25 mouse cellular contexts compared by ENCODE assay signal in genomic region chr16:95766181-95766580, GRCm38 (mm10).
DNase-seq lines count a peak whose midpoint lies in the region; TF ChIP-seq lines count a peak whose summit lies in the region.
"Had no signal": no experiment of that assay in that cellular context is flagged by ENCODE, and none has a peak within 500 bp of the region (broad histone marks: within the 10 kb centered on the region; RNA-seq: fewer than 3 reads in every experiment).

No protein-coding gene starts in this region.

- no peaks in the 10 kb centered on the region for H3K27me3 ChIP-seq in E14TG2a.4 (ENCODE audit: insufficient read depth, low read length)
- H3K27me3 ChIP-seq: embryonic facial prominence, embryonic 13.5 days; forebrain, embryonic 12.5 days; forebrain, embryonic 15.5 days; hindbrain, embryonic 13.5 days had no signal

- no peak for TF ChIP-seq CTCF in E14TG2a.4 (conservative IDR thresholded peaks at IDR 0.05; ENCODE audit: low read length)

- no peaks in the 10 kb centered on the region for H3K9me3 ChIP-seq in E14TG2a.4 (ENCODE audit: low read length)
- H3K9me3 ChIP-seq: embryonic facial prominence, embryonic 10.5 days; embryonic facial prominence, embryonic 13.5 days; forebrain, embryonic 12.5 days; forebrain, embryonic 15.5 days; heart, embryonic 13.5 days; hindbrain, embryonic 13.5 days had no signal

- peak overlapping the region; percentile 74; the same call in 1 of the 2 replicates for H3K4me3 ChIP-seq in E14TG2a.4 (replicated peaks; ENCODE audit: low read length)
- H3K4me3 ChIP-seq: embryonic facial prominence, embryonic 10.5 days; embryonic facial prominence, embryonic 13.5 days; erythroblast, embryonic 14.5 days; forebrain, embryonic 12.5 days; forebrain, embryonic 15.5 days; heart, embryonic 13.5 days; hindbrain, embryonic 13.5 days had no signal

- peak; percentile 33 to 35 for DNase-seq in cerebellum, postnatal 14 days
- no peak for DNase-seq in cerebellum, postnatal 25 days
- peak; percentile 29 for DNase-seq in left cerebral cortex, postnatal 4 days
- no peak for DNase-seq in left cerebral cortex, postnatal 25 days (ENCODE audit: low spot score in 2 of 2)
- peak; percentile 60 for DNase-seq in NIH3T3 (ENCODE audit: low read depth)
- DNase-seq in layer of hippocampus, adult 11-12 months (ENCODE audit: low spot score): no peak
- DNase-seq in yolk sac, embryonic 10.5 days (ENCODE audit: low spot score): no peak
- DNase-seq: adrenal gland, postnatal 10 days; cerebellum, adult 11 months; cerebellum, adult 2 months; cerebellum, postnatal 36 days; embryo, embryonic 11 days; gastrocnemius, postnatal 25 days; heart, adult 18-20 months; heart, postnatal 14 days; heart, postnatal 4 days; kidney, adult 2 months had no signal

- peaks cover 89% of the 10 kb centered on the region for H3K4me1 ChIP-seq in E14TG2a.4 (replicated peaks; ENCODE audit: low read depth, low read length)
- H3K4me1 ChIP-seq: hindbrain, embryonic 13.5 days had no signal

- intact Hi-C loops in left cerebral cortex, postnatal 4 days (cut with DNase I): no loop called here
- intact Hi-C loops in left cerebral cortex, postnatal 25 days (cut with DNase I): no loop called here

- H3K36me3 ChIP-seq in E14TG2a.4 (ENCODE audit: insufficient read depth, low read length): no peaks in the 10 kb centered on the region
- H3K36me3 ChIP-seq: embryonic facial prominence, embryonic 10.5 days; embryonic facial prominence, embryonic 13.5 days; forebrain, embryonic 12.5 days; forebrain, embryonic 15.5 days; heart, embryonic 13.5 days; hindbrain, embryonic 13.5 days had no signal

Comparison
In these comparisons a context has a peak if more than half of its experiments do, and no peak if none do; other contexts are left out.
1. DNase-seq: peak in cerebellum, postnatal 14 days (2 of 2), left cerebral cortex, postnatal 4 days (single experiment) and NIH3T3 (single experiment); none in cerebellum, postnatal 25 days (0 of 2), left cerebral cortex, postnatal 25 days (0 of 2), layer of hippocampus, adult 11-12 months (single experiment) and yolk sac, embryonic 10.5 days (single experiment).